Mouse (Mus musculus) megakaryocyte, adult 5-6 weeks (primary cell): ENCODE measurements around the gene Kif1b. TPM values are rescaled to one million over a fixed set of nuclear protein-coding genes. Genes with fewer than 3 reads are reported as not detected.
"Not testable (repeated sequence)": the region's sequence is repeated elsewhere in the genome, so short reads cannot be mapped to it uniquely, and the experiment has no call there.

Source experiments
- ATAC-seq: 2 replicates; pipeline ENCODE4 v1.8.0; 2016; ENCODE audit warnings: mild to moderate bottlenecking, inconsistent platforms; ENCODE audit not compliant: poor library complexity, severe bottlenecking
- total RNA-seq, 2 experiments: library from RNA; stranded (forward) in 1 of 2; stranded (reverse) in 1 of 2; fragments of 153-499, 151-499 nt in 1 of 2; fragments of 221-1000, 200-1000 nt in 1 of 2; gene quantifications; 2 replicates each; pipeline versions ENCODE4 v1.2.3 to v1.2.4; 2015 to 2017

Kif1b gene
- total RNA-seq, 2 experiments from 2014 or later, result 26.3 to 30.2 TPM

GRCm38 (mm10) chr4:149226311-149226710, 81.2 kb downstream of the Kif1b start:
- no peak for ATAC-seq

- ATAC-seq, result no peak
Observed at GRCm38 (mm10) chr4:149223453-149223852, 84.0 kb downstream of the Kif1b start.

GRCm38 (mm10) chr4:149220481-149220880, 87.0 kb downstream of the Kif1b start:
- ATAC-seq, result no peak

GRCm38 (mm10) chr4:149220042-149220473, 87.4 kb downstream of the Kif1b start:
- no peak for ATAC-seq

- no peak for ATAC-seq
Observed at GRCm38 (mm10) chr4:149219401-149220041, 88.0 kb downstream of the Kif1b start.

GRCm38 (mm10) chr4:149218476-149218875, 89.0 kb downstream of the Kif1b start:
- no peak for ATAC-seq

GRCm38 (mm10) chr4:149215982-149216381, 91.5 kb downstream of the Kif1b start:
- no peak for ATAC-seq

GRCm38 (mm10) chr4:149215397-149215796, 92.1 kb downstream of the Kif1b start:
- no peak for ATAC-seq

GRCm38 (mm10) chr4:149214468-149214867, 93.0 kb downstream of the Kif1b start:
- not testable (repeated sequence) for ATAC-seq

GRCm38 (mm10) chr4:149213466-149213865, 94.0 kb downstream of the Kif1b start:
- no peak for ATAC-seq

- not testable (repeated sequence) for ATAC-seq
Observed at GRCm38 (mm10) chr4:149211441-149211840, 96.1 kb downstream of the Kif1b start.

GRCm38 (mm10) chr4:149202467-149202866, 105.0 kb downstream of the Kif1b start:
- ATAC-seq, result no peak

- peak; percentile 94 for ATAC-seq
Observed at GRCm38 (mm10) chr4:149201110-149201509, 106.4 kb downstream of the Kif1b start.

- no peak for ATAC-seq
Observed at GRCm38 (mm10) chr4:149197180-149197579, 110.3 kb downstream of the Kif1b start.

GRCm38 (mm10) chr4:149191103-149191502, 116.4 kb downstream of the Kif1b start:
- no peak for ATAC-seq

GRCm38 (mm10) chr4:149188563-149188962, 118.9 kb downstream of the Kif1b start:
- ATAC-seq, result no peak

- ATAC-seq, result peak; percentile 3; the same call in 1 of the 2 replicates
Observed at GRCm38 (mm10) chr4:149182755-149183154, 124.7 kb downstream of the Kif1b start.

GRCm38 (mm10) chr4:149182192-149182591, 125.3 kb downstream of the Kif1b start:
- ATAC-seq, result peak; percentile 55

- no peak for ATAC-seq
Observed at GRCm38 (mm10) chr4:149179573-149179972, 127.9 kb downstream of the Kif1b start.

- ATAC-seq, result peak; percentile 28
Observed at GRCm38 (mm10) chr4:149179160-149179559, 128.3 kb downstream of the Kif1b start.

- ATAC-seq, result no peak
Observed at GRCm38 (mm10) chr4:149178328-149178727, 129.2 kb downstream of the Kif1b start.

- no peak for ATAC-seq
Observed at GRCm38 (mm10) chr4:149177046-149177445, 130.4 kb downstream of the Kif1b start.

- ATAC-seq, result no peak
Observed at GRCm38 (mm10) chr4:149176645-149177044, 130.8 kb downstream of the Kif1b start.
